ENCODE assay signal across 18 mouse cellular contexts in the genomic region with DNA sequence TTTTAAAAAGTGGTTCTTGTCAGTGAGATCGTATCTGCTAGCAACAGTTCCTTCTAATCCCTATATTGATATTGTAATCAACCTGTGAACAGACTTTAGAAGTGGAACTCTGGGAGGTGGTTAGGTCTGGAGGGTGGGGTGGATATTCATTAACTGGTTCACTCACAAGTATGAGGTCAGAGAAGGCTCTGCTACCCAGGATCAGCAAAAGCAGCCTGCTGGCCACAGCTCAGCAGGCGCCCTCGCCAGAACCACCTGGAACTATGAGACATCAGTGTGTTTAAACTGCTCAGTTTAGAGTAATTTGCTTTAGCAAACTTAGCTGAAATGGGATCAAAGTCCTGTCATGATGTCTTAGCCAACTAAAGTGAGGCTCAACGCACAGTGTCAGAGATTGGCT. TPM values are rescaled to one million over a fixed set of nuclear protein-coding genes. Genes with fewer than 3 reads are reported as not detected.
DNase-seq lines count a peak whose midpoint lies in the region; ATAC-seq and TF ChIP-seq lines count a peak whose summit lies in the region.
"Had no signal": no experiment of that assay in that cellular context is flagged by ENCODE, and none has a peak within 500 bp of the region (broad histone marks: within the 10 kb centered on the region; RNA-seq: fewer than 3 reads in every experiment).

No protein-coding gene starts in this region.

- TF ChIP-seq CTCF in kidney, adult 2 months (conservative IDR thresholded peaks at IDR 0.05; ENCODE audit: insufficient read depth, insufficient read length, low read depth, low read length), result no peak
- no peak for TF ChIP-seq CTCF in forebrain, postnatal 0 days (IDR thresholded peaks at IDR 0.05; ENCODE audit: low read depth)

- H3K9ac ChIP-seq in heart, embryonic 16.5 days (ENCODE audit: low read length), result no peak overlapping the region
- no peak overlapping the region for H3K9ac ChIP-seq in forebrain, postnatal 0 days

- H3K36me3 ChIP-seq in heart, embryonic 16.5 days (ENCODE audit: control insufficient read depth, insufficient read depth), result no peaks in the 10 kb centered on the region
- no peaks in the 10 kb centered on the region for H3K36me3 ChIP-seq in kidney, adult 2 months (ENCODE audit: control insufficient read depth, insufficient read depth, low read length)
- no peaks in the 10 kb centered on the region for H3K36me3 ChIP-seq in myocyte (ENCODE audit: control insufficient read depth, insufficient read depth)
- H3K36me3 ChIP-seq in forebrain, postnatal 0 days (ENCODE audit: insufficient read depth), result no peaks in the 10 kb centered on the region
- H3K36me3 ChIP-seq: embryonic facial prominence, embryonic 10.5 days; hindbrain, embryonic 10.5 days had no signal

- H3K4me1 ChIP-seq in heart, embryonic 16.5 days (ENCODE audit: control insufficient read depth, insufficient read depth, low read length), result peaks cover 20% of the 10 kb centered on the region
- H3K4me1 ChIP-seq in kidney, adult 2 months (ENCODE audit: control insufficient read depth, insufficient read depth, low read length), result peaks cover 5% of the 10 kb centered on the region; the same call in 1 of the 2 replicates
- no peaks in the 10 kb centered on the region for H3K4me1 ChIP-seq in forebrain, postnatal 0 days (ENCODE audit: insufficient read depth)

- H3K79me2 ChIP-seq in myocyte (ENCODE audit: control insufficient read depth, insufficient read depth), result no peaks in the 10 kb centered on the region

- no peak for ATAC-seq in heart, embryonic 16.5 days (replicated peaks; ENCODE audit: extremely low read depth, insufficient read depth, low FRiP score)
- ATAC-seq in forebrain, postnatal 0 days, result no peak
- ATAC-seq: lung, postnatal 0 days had no signal

- DNase-seq in heart, adult 18-20 months, result no peak
- DNase-seq in Muller cell, postnatal 12 days (ENCODE audit: inconsistent ontology term), result peak; percentile 42
- DNase-seq in kidney, adult 2 months, result peak; percentile 69
- DNase-seq in gastrocnemius, postnatal 10 days, result no peak
- no peak for DNase-seq in lung, postnatal 25 days (ENCODE audit: low spot score)
- DNase-seq in forebrain, postnatal 0 days, result no peak
- DNase-seq: adrenal gland, postnatal 14 days; cerebellum, postnatal 10 days; right cerebral cortex, postnatal 25 days; thymus, postnatal 25 days had no signal

- 39% methylated on average over 4 of the region's 4 CpGs for WGBS in heart, embryonic 16.5 days
- 47% methylated on average over 4 of the region's 4 CpGs for WGBS in kidney, adult 2 months
- 33% methylated on average over 4 of the region's 4 CpGs for WGBS in forebrain, postnatal 0 days

- no peak overlapping the region for H3ac ChIP-seq in myocyte (ENCODE audit: control insufficient read depth, insufficient read length)

- peaks cover 3% of the 10 kb centered on the region; the same call in 1 of the 2 replicates for H3K9me3 ChIP-seq in heart, embryonic 16.5 days (replicated peaks; ENCODE audit: control insufficient read depth, low read length)
- H3K9me3 ChIP-seq in forebrain, postnatal 0 days (ENCODE audit: low read length), result no peaks in the 10 kb centered on the region
- H3K9me3 ChIP-seq: embryonic facial prominence, embryonic 10.5 days; hindbrain, embryonic 10.5 days had no signal

- no peak overlapping the region for H3K4me2 ChIP-seq in heart, embryonic 16.5 days (ENCODE audit: low read depth, low read length)
- peak overlapping the region; percentile 73 for H3K4me2 ChIP-seq in myocyte (ENCODE audit: low read depth)
- H3K4me2 ChIP-seq in forebrain, postnatal 0 days (ENCODE audit: low read depth), result no peak overlapping the region
- H3K4me2 ChIP-seq: midbrain, embryonic 11.5 days had no signal

- H3K27ac ChIP-seq in heart, embryonic 16.5 days (ENCODE audit: low read length), result peak overlapping the region; percentile 24; the same call in 1 of the 2 replicates
- no peak overlapping the region for H3K27ac ChIP-seq in kidney, adult 2 months (ENCODE audit: insufficient read depth, low read depth, low read length)
- no peak overlapping the region for H3K27ac ChIP-seq in forebrain, postnatal 0 days (ENCODE audit: low read depth, low read length)
- H3K27ac ChIP-seq: embryonic facial prominence, embryonic 10.5 days; hindbrain, embryonic 10.5 days had no signal

- no peak for TF ChIP-seq POLR2A in kidney, adult 2 months (IDR thresholded peaks at IDR 0.05; ENCODE audit: low read depth, low read length)
- no peak for TF ChIP-seq POLR2A in myocyte (IDR thresholded peaks at IDR 0.05; ENCODE audit: insufficient read length, low read depth)

- H3K4me3 ChIP-seq in heart, embryonic 16.5 days (ENCODE audit: low read length), result no peak overlapping the region
- H3K4me3 ChIP-seq in kidney, adult 2 months (ENCODE audit: insufficient read depth, low read depth, low read length), result no peak overlapping the region
- H3K4me3 ChIP-seq in myocyte, result no peak overlapping the region
- H3K4me3 ChIP-seq in forebrain, postnatal 0 days (ENCODE audit: low read depth, low read length), result no peak overlapping the region
- H3K4me3 ChIP-seq: embryonic facial prominence, embryonic 10.5 days; hindbrain, embryonic 10.5 days had no signal

- no peaks in the 10 kb centered on the region for H3K27me3 ChIP-seq in heart, embryonic 16.5 days (ENCODE audit: control insufficient read depth, insufficient read depth, low read length)
- H3K27me3 ChIP-seq in kidney, adult 2 months (replicated peaks; ENCODE audit: control insufficient read depth, insufficient read depth, low read length), result no peaks in the 10 kb centered on the region
- no peaks in the 10 kb centered on the region for H3K27me3 ChIP-seq in myocyte (ENCODE audit: control insufficient read depth, insufficient read depth, insufficient read length)
- H3K27me3 ChIP-seq in forebrain, postnatal 0 days (ENCODE audit: insufficient read depth, low read length), result no peaks in the 10 kb centered on the region

TF ChIP-seq in myocyte, 11 proteins besides CTCF, POLR2A, EP300 and RAD21:
- TF ChIP-seq E2F4 (IDR thresholded peaks at IDR 0.05; ENCODE audit: insufficient read depth), result no peak
- TF ChIP-seq TCF12 (IDR thresholded peaks at IDR 0.05; ENCODE audit: insufficient read depth, poor library complexity, severe bottlenecking), result no peak
- no peak for TF ChIP-seq SRF (IDR thresholded peaks at IDR 0.05; ENCODE audit: control insufficient read depth, insufficient read length, low read depth)
- TF ChIP-seq REST (IDR thresholded peaks at IDR 0.05; ENCODE audit: insufficient read depth, insufficient read length), result no peak
TF ChIP-seq in myocyte: peak in this region for 0.

RNA-seq across cellular contexts. Expression of a gene that starts 25.6 kb away (rescaled TPM):
- 0.51 and 0.68 TPM in 2 replicates for polyA plus RNA-seq in heart, embryonic 16.5 days (2015; fragmentation: Nextera tagmentation; extraction: Ambion mirVana)
- total RNA-seq in heart, adult 18-20 months (2021), result under 1 TPM; 0.20 to 0.31 TPM
- polyA plus RNA-seq in kidney, adult 2 months (2012; rRNA removed), result not detected in 2 replicates
- 0.16 TPM for polyA plus RNA-seq in myocyte (2012; fragmentation: generic; extraction: Trizol)
- total RNA-seq in gastrocnemius, postnatal 10 days (2021), result under 1 TPM; 0.25 to 0.45 TPM
- 0.52 TPM in 1 of 2 replicates, not detected in the other for total RNA-seq in forebrain, postnatal 0 days (2014; rRNA removed)
- polyA plus RNA-seq in forebrain, postnatal 0 days (2015; fragmentation: Nextera tagmentation; extraction: Ambion mirVana), result 0.22 and 0.34 TPM in 2 replicates
- polyA plus RNA-seq: large intestine, adult 2 months had no signal

RNA-seq across cellular contexts. Expression of a gene that starts 43.9 kb away (rescaled TPM):
- 0.05 TPM in 2 replicates for polyA plus RNA-seq in heart, embryonic 16.5 days (2015; fragmentation: Nextera tagmentation; extraction: Ambion mirVana)
- total RNA-seq in heart, adult 18-20 months (2021), result under 1 TPM in 1 of 2 experiments, not detected in 1; 0.05 TPM
- polyA plus RNA-seq in kidney, adult 2 months (2012; rRNA removed), result 0.04 and 0.09 TPM in 2 replicates
- not detected for polyA plus RNA-seq in myocyte (2012; fragmentation: generic; extraction: Trizol)
- under 1 TPM; 0.14 to 0.18 TPM for total RNA-seq in gastrocnemius, postnatal 10 days (2021)
- total RNA-seq in forebrain, postnatal 0 days (2014; rRNA removed), result 9.8 and 13.1 TPM in 2 replicates
- 2.8 and 6.9 TPM in 2 replicates for polyA plus RNA-seq in forebrain, postnatal 0 days (2015; fragmentation: Nextera tagmentation; extraction: Ambion mirVana)
- polyA plus RNA-seq: limb, embryonic 11.5 days had no signal

Comparison
In these comparisons a context has a peak if more than half of its experiments do, and no peak if none do; other contexts are left out.
1. DNase-seq: peak in Muller cell, postnatal 12 days (single experiment) and kidney, adult 2 months (single experiment); none in heart, adult 18-20 months (0 of 2), gastrocnemius, postnatal 10 days (single experiment), lung, postnatal 25 days (single experiment) and forebrain, postnatal 0 days (single experiment).